Mouse (Mus musculus): ENCODE results near the gene Lrmda. TPM values are rescaled to one million over a fixed set of nuclear protein-coding genes. Genes with fewer than 3 reads are reported as not detected.

Gene Lrmda
- total RNA-seq, 2 experiments from 2014 or later = 0.27 TPM; not detected in 1

GRCm38 (mm10) chr14:22372666-22373360 lies 353.3 kb downstream of the Lrmda start:
- no peak for DNase-seq (ENCODE audit: extremely low spot score in 1 of 2, low spot score in 1 of 2)

- DNase-seq (ENCODE audit: extremely low spot score in 1 of 2, low spot score in 1 of 2) = no peak
Measured at GRCm38 (mm10) chr14:22373361-22373745, 353.8 kb downstream of the Lrmda start.

DNA sequence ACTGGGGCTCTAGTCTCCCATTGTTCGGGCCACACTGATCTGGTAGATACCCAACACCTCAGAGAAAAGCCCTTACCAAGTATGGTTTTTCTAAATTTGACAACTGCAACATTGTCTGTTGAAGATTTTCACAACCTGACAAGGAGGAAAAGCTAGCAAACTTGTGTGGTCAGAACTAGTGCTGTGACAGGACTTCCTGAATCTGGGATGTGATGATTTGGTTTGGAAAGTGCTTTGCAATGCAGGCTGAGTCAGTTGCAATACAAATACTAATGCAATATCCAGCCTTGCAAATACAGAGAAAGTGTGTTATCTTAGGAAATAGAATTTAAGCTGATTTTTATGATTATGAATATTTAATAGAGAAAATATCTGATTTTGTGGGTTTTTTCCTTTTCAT lies 357.6 kb downstream of the Lrmda start:
- DNase-seq (ENCODE audit: extremely low spot score in 1 of 2, low spot score in 1 of 2) = no peak

- DNase-seq (ENCODE audit: extremely low spot score in 1 of 2, low spot score in 1 of 2) = no peak
Measured at GRCm38 (mm10) chr14:22382101-22382500, 362.6 kb downstream of the Lrmda start.

- DNase-seq (ENCODE audit: extremely low spot score in 1 of 2, low spot score in 1 of 2) = no peak
Measured at GRCm38 (mm10) chr14:22393616-22394015, 374.1 kb downstream of the Lrmda start.

- DNase-seq (ENCODE audit: extremely low spot score in 1 of 2, low spot score in 1 of 2) = no peak
Measured at GRCm38 (mm10) chr14:22402411-22402810, 382.9 kb downstream of the Lrmda start.

DNA sequence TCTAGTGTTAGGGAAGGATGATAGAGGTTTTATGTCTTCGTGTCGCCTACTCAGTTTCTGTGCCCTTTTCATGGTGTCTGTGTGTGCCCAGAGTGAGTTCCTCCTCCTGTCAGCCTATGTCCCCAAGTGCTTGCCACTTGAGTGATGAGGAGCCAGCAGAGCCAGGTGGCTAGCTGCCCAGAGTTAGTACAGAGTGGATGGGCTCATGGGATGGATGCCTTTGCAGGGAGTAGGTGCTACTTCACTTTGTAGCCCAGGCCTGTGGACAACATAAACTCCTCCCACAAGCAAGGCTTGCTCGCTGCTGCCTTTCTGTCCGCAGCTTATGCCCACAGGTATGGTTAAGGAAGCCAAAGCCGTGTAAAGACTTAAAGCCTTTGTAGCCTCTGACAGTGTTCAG lies 387.1 kb downstream of the Lrmda start:
- no peak for DNase-seq (ENCODE audit: extremely low spot score in 1 of 2, low spot score in 1 of 2)

DNA sequence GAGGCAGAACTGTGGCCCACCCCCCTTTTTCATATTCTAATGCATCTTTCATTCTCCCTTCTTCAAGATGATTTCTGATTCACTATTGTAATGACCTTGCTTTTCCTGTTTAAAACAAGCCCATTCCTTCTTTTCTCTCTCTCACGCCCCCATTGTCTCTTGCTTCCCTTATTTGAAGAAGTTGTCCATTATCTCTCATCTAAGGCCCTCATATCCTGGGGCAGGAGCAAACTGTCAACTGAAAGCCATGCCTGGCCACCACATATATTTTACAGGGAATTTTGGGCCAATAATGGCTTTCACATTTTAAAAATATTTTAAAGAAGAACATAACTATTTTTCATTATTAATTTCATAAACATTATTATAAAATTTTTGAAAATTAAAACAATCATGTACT lies 391.3 kb downstream of the Lrmda start:
- no peak for DNase-seq (ENCODE audit: extremely low spot score in 1 of 2, low spot score in 1 of 2)

- no peak for DNase-seq (ENCODE audit: extremely low spot score in 1 of 2, low spot score in 1 of 2)
Measured at GRCm38 (mm10) chr14:22413220-22413619, 393.7 kb downstream of the Lrmda start.

GRCm38 (mm10) chr14:22417706-22418105 lies 398.2 kb downstream of the Lrmda start:
- no peak for DNase-seq (ENCODE audit: extremely low spot score in 1 of 2, low spot score in 1 of 2)

GRCm38 (mm10) chr14:22421668-22422067 lies 402.2 kb downstream of the Lrmda start:
- no peak for DNase-seq (ENCODE audit: extremely low spot score in 1 of 2, low spot score in 1 of 2)

DNA sequence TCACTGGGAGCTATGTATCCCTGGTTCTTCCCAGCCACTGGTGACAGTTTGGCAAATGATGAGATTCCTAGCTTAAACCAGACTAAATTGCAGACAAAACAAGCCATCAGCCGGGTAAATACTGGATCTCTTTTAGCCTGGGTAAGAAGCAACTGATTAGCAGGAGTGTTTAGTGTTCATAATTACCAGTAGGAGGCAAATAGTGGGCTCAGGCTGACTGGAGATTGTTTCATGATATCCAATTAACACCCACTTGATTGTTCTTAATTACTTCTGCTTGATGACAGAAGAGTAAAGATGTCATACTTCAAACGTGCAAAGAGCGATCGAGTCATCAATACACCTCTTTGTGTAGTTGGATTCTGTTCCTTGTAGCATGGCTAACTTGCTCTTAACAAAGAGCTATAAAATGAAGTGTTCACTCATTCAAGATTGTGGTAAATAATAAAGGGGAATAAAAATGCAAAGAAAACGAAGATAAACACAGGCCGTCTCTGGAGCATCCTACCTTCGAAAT lies 405.6 kb downstream of the Lrmda start:
- DNase-seq (ENCODE audit: extremely low spot score in 1 of 2, low spot score in 1 of 2) = no peak

GRCm38 (mm10) chr14:22435441-22435840 lies 415.9 kb downstream of the Lrmda start:
- DNase-seq (ENCODE audit: extremely low spot score in 1 of 2, low spot score in 1 of 2) = no peak

- no peak for DNase-seq (ENCODE audit: extremely low spot score in 1 of 2, low spot score in 1 of 2)
Measured at GRCm38 (mm10) chr14:22435860-22436377, 416.4 kb downstream of the Lrmda start.

DNA sequence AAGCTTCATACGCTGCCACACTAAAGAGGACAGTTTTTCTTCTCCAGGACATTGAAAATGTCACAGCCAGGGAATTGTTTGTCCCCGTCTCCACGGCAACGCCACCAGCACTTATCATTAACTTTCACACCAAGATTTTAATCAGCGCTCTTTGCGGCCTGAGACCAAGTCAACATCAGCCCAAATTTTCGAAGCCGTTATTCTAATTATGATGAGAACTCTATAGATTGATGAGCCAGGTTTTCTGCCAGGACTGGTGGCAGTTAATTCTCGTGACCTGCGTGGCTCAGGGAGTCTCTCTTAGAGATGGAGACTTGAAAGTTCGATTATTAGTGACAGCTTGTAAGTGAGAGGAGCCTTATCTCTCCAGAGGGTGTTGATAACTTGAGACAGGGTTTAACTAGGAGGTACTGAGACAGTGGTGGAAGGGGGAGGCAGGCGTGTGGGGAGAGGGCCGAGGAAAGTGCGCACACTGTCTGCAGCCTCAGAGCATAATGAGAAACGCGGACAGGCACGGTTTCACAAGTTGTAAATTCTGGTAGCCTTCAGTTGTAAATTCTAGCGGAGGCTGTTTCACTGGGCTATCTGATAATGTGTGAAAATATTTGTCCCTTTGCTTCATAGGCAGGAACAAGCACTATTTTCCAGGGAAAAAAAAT lies 421.0 kb downstream of the Lrmda start:
- DNase-seq (ENCODE audit: extremely low spot score in 1 of 2, low spot score in 1 of 2) = no peak

GRCm38 (mm10) chr14:22441859-22442447 lies 422.4 kb downstream of the Lrmda start:
- DNase-seq (ENCODE audit: extremely low spot score in 1 of 2, low spot score in 1 of 2) = no peak

DNA sequence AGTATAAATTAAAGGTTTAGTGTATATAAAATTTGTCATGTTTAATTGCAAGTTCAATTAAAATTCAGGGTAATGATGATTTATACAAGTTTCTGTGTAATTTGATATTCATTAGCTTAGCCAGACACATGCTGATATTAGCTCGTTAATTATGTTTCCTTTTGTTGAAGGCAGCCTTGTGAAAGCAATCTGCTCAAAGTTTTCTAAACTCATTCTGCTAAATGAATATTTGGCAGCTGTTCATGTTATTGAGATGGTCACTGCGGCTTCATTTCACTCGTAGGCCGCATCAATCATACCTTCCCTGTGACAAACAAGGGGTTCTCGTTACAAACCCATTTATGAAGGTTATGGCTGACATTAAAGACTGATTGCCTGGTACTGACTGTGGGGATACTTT lies 423.2 kb downstream of the Lrmda start:
- DNase-seq (ENCODE audit: extremely low spot score in 1 of 2, low spot score in 1 of 2) = no peak

GRCm38 (mm10) chr14:22444541-22444940 lies 425.0 kb downstream of the Lrmda start:
- DNase-seq (ENCODE audit: extremely low spot score in 1 of 2, low spot score in 1 of 2) = no peak

GRCm38 (mm10) chr14:22445161-22445821 lies 425.8 kb downstream of the Lrmda start:
- DNase-seq (ENCODE audit: extremely low spot score in 1 of 2, low spot score in 1 of 2) = peak; percentile 5 to 25

- DNase-seq (ENCODE audit: extremely low spot score in 1 of 2, low spot score in 1 of 2) = no peak
Measured at GRCm38 (mm10) chr14:22445841-22446570, 426.5 kb downstream of the Lrmda start.
